Mouse (Mus musculus): ENCODE data around the gene Gm20458. TPM values are rescaled to one million over a fixed set of nuclear protein-coding genes. Genes with fewer than 3 reads are reported as not detected.

Gm20458 gene
- total and polyA plus RNA-seq, 3 experiments: 8.0 to 17.2 (median 9.2) TPM

DNA sequence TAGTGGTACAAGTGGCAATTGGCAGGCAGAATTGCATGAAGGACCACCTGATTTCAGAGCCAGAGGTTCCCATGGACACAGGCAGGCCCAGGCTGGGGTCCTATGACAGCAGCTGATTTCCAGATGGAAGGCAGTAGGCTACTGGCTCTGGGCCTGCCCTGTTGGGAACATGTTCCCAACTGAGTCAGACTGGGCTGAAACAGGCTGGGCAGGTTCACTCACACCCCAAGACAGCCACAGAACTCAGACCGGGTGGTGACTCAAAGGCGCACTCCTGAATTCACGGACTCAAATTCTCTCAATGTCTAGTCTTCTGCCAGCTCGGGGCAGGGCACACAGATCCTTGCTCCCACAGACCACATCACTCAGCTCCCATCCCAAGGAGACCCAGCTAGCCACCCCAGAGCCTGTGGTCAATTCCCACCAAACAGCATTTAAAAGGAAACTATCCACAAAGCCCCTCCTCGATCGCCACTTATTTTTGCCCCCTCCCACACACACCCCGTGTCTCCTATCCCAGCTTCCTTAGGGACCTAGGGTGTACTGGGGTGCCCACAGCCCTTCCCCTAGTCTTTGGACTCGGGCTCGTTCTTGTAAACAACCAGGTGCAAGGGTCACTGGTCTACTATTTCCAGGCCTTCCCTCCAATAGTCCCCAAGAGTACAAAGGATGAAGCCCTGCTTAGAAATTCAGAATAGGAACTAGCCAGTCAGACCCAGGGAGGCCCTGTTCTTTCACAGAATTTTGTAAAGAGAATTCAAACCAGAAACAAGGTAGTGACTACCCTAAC is 28.9 kb upstream of the Gm20458 start:
- DNase-seq: no peak
- WGBS: 76% methylated on average over 9 of the region's 9 CpGs
- no peak overlapping the region for H3K4me3 ChIP-seq
- no peaks in the 10 kb centered on the region for H3K36me3 ChIP-seq (ENCODE audit: control insufficient read depth, insufficient read depth, low read length)
- intact Hi-C loops (cut with DNase I): no loop called here
- TF ChIP-seq CTCF (IDR thresholded peaks at IDR 0.05) (no peak), POLR2A (IDR thresholded peaks at IDR 0.05; ENCODE audit: insufficient read depth, low read depth, low read length) (no peak), EP300 (IDR thresholded peaks at IDR 0.05; ENCODE audit: insufficient read depth, low read depth, low read length) (no peak)
- peaks cover 7% of the 10 kb centered on the region for H3K4me1 ChIP-seq (ENCODE audit: control insufficient read depth, insufficient read depth, low read length)
- no peaks in the 10 kb centered on the region for H3K27me3 ChIP-seq (ENCODE audit: control insufficient read depth, insufficient read depth, low read length)
- H3K27ac ChIP-seq: peak overlapping the region; percentile 30
- H3K79me2 ChIP-seq (replicated peaks; ENCODE audit: control insufficient read depth, insufficient read depth, low read length): no peaks in the 10 kb centered on the region
- H3K9ac ChIP-seq (ENCODE audit: low read depth, low read length): no peak overlapping the region

GRCm38 (mm10) chr2:164432541-164433191 is 28.1 kb upstream of the Gm20458 start:
- Histone ChIP-seq H3K9ac (ENCODE audit: low read depth, low read length) (peak overlapping the region; percentile 10; the same call in 1 of the 2 replicates), H3K79me2 (replicated peaks; ENCODE audit: control insufficient read depth, insufficient read depth, low read length) (no peaks in the 10 kb centered on the region), H3K27me3 (ENCODE audit: control insufficient read depth, insufficient read depth, low read length) (no peaks in the 10 kb centered on the region), H3K4me1 (ENCODE audit: control insufficient read depth, insufficient read depth, low read length) (peaks cover 9% of the 10 kb centered on the region), H3K4me3 (no peak overlapping the region), H3K27ac (peak overlapping the region; percentile 30), H3K36me3 (ENCODE audit: control insufficient read depth, insufficient read depth, low read length) (no peaks in the 10 kb centered on the region)
- intact Hi-C loops (cut with DNase I): no loop called here
- TF ChIP-seq EP300 (IDR thresholded peaks at IDR 0.05; ENCODE audit: insufficient read depth, low read depth, low read length): no peak
- no peak for TF ChIP-seq POLR2A (IDR thresholded peaks at IDR 0.05; ENCODE audit: insufficient read depth, low read depth, low read length)
- no peak for TF ChIP-seq CTCF (IDR thresholded peaks at IDR 0.05)
- 29% methylated on average over 22 of the region's 22 CpGs for WGBS
- peak in 1 of 2 experiments; percentile 56 for DNase-seq

DNA sequence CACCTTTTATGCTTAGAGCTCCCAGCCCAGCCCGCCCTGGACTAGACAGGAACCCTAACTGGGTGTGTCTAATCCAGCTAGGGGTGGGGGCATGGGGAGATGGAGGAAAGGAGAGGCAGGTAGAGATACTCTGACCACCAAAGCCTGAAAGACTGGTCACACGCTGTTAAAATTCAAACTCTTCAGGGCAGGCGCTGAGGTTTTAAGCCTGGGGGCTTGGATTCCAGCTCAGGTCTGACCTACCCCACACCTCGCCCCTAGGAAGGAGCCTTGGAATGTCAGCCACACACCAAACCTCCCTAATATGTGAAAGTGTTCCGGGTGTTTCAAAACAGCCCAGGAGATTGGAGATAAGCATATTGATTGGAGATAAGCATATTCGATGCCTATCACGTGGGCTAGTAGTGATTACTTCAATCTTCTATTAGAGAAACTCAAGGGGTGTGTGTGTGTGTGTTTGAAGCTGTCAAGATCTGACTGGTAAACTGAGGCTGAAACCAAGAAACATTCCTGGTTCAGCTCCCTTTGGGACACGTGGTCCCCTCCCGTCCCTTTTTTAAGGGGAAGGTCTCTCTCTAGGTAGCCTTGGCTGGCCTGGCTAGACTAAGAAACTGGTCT is 27.4 kb upstream of the Gm20458 start:
- Histone ChIP-seq H3K36me3 (ENCODE audit: control insufficient read depth, insufficient read depth, low read length) (no peaks in the 10 kb centered on the region), H3K27ac (no peak overlapping the region; the same call in 1 of the 2 replicates), H3K4me1 (ENCODE audit: control insufficient read depth, insufficient read depth, low read length) (peaks cover 10% of the 10 kb centered on the region), H3K27me3 (ENCODE audit: control insufficient read depth, insufficient read depth, low read length) (no peaks in the 10 kb centered on the region), H3K9ac (ENCODE audit: low read depth, low read length) (no peak overlapping the region), H3K4me3 (no peak overlapping the region), H3K79me2 (replicated peaks; ENCODE audit: control insufficient read depth, insufficient read depth, low read length) (no peaks in the 10 kb centered on the region)
- no peak for DNase-seq
- 86% methylated on average over 9 of the region's 9 CpGs for WGBS
- intact Hi-C loops (cut with DNase I): no loop called here
- TF ChIP-seq EP300 (IDR thresholded peaks at IDR 0.05; ENCODE audit: insufficient read depth, low read depth, low read length) (no peak), CTCF (IDR thresholded peaks at IDR 0.05) (no peak)

DNA sequence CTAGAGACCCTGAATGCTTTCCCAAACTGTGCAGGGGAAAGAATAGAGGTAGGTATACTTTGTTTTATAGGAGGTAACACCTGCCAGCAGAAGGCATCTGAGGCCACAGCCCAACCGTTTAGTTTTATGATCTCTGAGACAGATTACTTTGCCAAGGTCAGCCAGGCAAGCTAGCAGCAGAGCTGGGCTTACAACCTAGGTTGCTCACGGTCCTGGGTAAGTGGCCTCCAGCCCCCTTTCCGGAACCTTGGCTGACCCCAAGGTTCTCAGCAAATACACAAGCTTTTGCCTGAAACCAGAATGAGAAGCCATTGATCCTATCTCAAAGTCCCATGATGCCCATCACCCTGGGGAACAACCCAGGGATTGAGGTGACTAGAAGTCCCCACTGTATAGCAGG is 26.1 kb upstream of the Gm20458 start:
- Histone ChIP-seq H3K4me3 (no peak overlapping the region), H3K27ac (no peak overlapping the region), H3K27me3 (ENCODE audit: control insufficient read depth, insufficient read depth, low read length) (no peaks in the 10 kb centered on the region), H3K79me2 (replicated peaks; ENCODE audit: control insufficient read depth, insufficient read depth, low read length) (no peaks in the 10 kb centered on the region), H3K9ac (ENCODE audit: low read depth, low read length) (no peak overlapping the region), H3K4me1 (ENCODE audit: control insufficient read depth, insufficient read depth, low read length) (peaks cover 12% of the 10 kb centered on the region), H3K36me3 (ENCODE audit: control insufficient read depth, insufficient read depth, low read length) (no peaks in the 10 kb centered on the region)
- TF ChIP-seq CTCF (IDR thresholded peaks at IDR 0.05) (no peak), POLR2A (IDR thresholded peaks at IDR 0.05; ENCODE audit: insufficient read depth, low read depth, low read length) (no peak), EP300 (IDR thresholded peaks at IDR 0.05; ENCODE audit: insufficient read depth, low read depth, low read length) (no peak)
- WGBS: 73% methylated on average over 3 of the region's 3 CpGs
- intact Hi-C loops (cut with DNase I): no loop called here
- no peak for DNase-seq

DNA sequence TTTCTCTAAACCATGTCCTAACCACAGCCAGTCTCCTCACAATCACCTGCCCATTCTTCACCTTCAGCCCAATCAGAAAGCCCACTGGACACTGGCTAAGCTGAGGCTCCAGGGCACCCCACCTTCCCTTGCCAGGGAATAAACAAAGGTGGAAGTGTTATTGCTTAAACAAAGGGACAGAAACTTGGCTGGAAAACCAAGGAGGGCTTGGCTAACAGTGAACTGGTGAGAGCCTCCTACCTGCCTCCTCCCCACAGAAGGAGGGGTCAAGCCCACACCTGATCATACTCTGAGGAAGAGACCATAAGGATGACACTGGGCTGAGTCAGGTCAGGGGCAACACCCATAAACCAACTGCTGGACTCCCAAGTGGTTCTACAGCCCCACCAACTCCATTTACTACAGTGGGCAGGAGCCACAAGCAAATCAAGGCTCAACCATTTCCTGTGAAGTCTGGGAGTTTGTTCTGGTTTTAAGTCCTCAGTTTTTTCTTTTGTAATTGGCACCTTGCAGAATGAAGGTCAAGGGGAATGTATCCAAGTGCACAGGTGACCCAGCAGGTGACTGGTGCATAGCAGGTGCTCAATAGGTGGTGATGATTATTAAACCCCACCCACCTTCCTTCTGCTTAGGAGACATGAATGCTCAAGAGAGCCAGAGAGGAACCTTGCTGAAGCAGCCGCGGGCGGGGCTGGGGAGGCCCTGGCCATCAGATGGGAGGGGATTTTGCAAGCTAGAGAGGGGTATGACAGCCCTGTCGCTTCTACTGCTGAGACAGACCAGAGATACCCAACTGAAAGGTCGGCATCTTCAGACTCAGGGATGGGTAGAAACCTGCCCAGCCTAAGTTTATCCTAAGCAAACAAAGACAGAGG is 25.3 kb upstream of the Gm20458 start:
- WGBS: 42% methylated on average over 5 of the region's 5 CpGs
- H3K27me3 ChIP-seq (ENCODE audit: control insufficient read depth, insufficient read depth, low read length): no peaks in the 10 kb centered on the region
- no peak overlapping the region for H3K27ac ChIP-seq
- no peak for DNase-seq
- H3K4me1 ChIP-seq (ENCODE audit: control insufficient read depth, insufficient read depth, low read length): peaks cover 12% of the 10 kb centered on the region
- TF ChIP-seq CTCF (IDR thresholded peaks at IDR 0.05) (no peak), EP300 (IDR thresholded peaks at IDR 0.05; ENCODE audit: insufficient read depth, low read depth, low read length) (no peak), POLR2A (IDR thresholded peaks at IDR 0.05; ENCODE audit: insufficient read depth, low read depth, low read length) (no peak)
- intact Hi-C loops (cut with DNase I): no loop called here
- H3K9ac ChIP-seq (ENCODE audit: low read depth, low read length): no peak overlapping the region
- H3K4me3 ChIP-seq: no peak overlapping the region
- H3K79me2 ChIP-seq (replicated peaks; ENCODE audit: control insufficient read depth, insufficient read depth, low read length): no peaks in the 10 kb centered on the region
- no peaks in the 10 kb centered on the region for H3K36me3 ChIP-seq (ENCODE audit: control insufficient read depth, insufficient read depth, low read length)

Data from heart, adult 2 months (tissue).